Mouse (Mus musculus): ENCODE results near the gene Gmnn.

Gene Gmnn

GRCm38 (mm10) chr13:24761083-24761402 is 680 bp downstream of the Gmnn start:
- DNase-seq (ENCODE audit: low spot score in 2 of 2), result no peak

- DNase-seq (ENCODE audit: low spot score in 2 of 2), result no peak
Measured at GRCm38 (mm10) chr13:24760351-24760870, 1.3 kb downstream of the Gmnn start.

GRCm38 (mm10) chr13:24759451-24759850 is 2.3 kb downstream of the Gmnn start:
- DNase-seq (ENCODE audit: low spot score in 2 of 2), result no peak

- DNase-seq (ENCODE audit: low spot score in 2 of 2), result no peak
Measured at GRCm38 (mm10) chr13:24757820-24758564, 3.7 kb downstream of the Gmnn start.

- no peak for DNase-seq (ENCODE audit: low spot score in 2 of 2)
Measured at GRCm38 (mm10) chr13:24756756-24757155, 5.0 kb downstream of the Gmnn start.

- DNase-seq (ENCODE audit: low spot score in 2 of 2), result no peak
Measured at GRCm38 (mm10) chr13:24751396-24751795, 10.3 kb downstream of the Gmnn start.

- DNase-seq (ENCODE audit: low spot score in 2 of 2), result no peak
Measured at GRCm38 (mm10) chr13:24750807-24751206, 10.9 kb downstream of the Gmnn start.

- DNase-seq (ENCODE audit: low spot score in 2 of 2), result no peak
Measured at GRCm38 (mm10) chr13:24747823-24748222, 13.9 kb downstream of the Gmnn start.

- no peak for DNase-seq (ENCODE audit: low spot score in 2 of 2)
Measured at GRCm38 (mm10) chr13:24741028-24741427, 20.7 kb downstream of the Gmnn start, which contains the start of gene Armh2. Gene Armh2 (plus strand): TSS chr13:24741232.

- DNase-seq (ENCODE audit: low spot score in 2 of 2), result no peak
Measured at GRCm38 (mm10) chr13:24735608-24736131, 26.1 kb downstream of the Gmnn start.

GRCm38 (mm10) chr13:24734502-24734901 is 27.2 kb downstream of the Gmnn start:
- no peak for DNase-seq (ENCODE audit: low spot score in 2 of 2)

- DNase-seq (ENCODE audit: low spot score in 2 of 2), result no peak
Measured at GRCm38 (mm10) chr13:24729128-24729527, 32.6 kb downstream of the Gmnn start.

GRCm38 (mm10) chr13:24724395-24724759 is 37.3 kb downstream of the Gmnn start:
- no peak for DNase-seq (ENCODE audit: low spot score in 2 of 2)

GRCm38 (mm10) chr13:24723699-24724394 is 37.9 kb downstream of the Gmnn start:
- no peak for DNase-seq (ENCODE audit: low spot score in 2 of 2)

GRCm38 (mm10) chr13:24721502-24721901 is 40.2 kb downstream of the Gmnn start:
- DNase-seq (ENCODE audit: low spot score in 2 of 2), result no peak

- no peak for DNase-seq (ENCODE audit: low spot score in 2 of 2)
Measured at GRCm38 (mm10) chr13:24717677-24718076, 44.0 kb downstream of the Gmnn start.

- no peak for DNase-seq (ENCODE audit: low spot score in 2 of 2)
Measured at GRCm38 (mm10) chr13:24716441-24716840, 45.3 kb downstream of the Gmnn start.

GRCm38 (mm10) chr13:24715601-24716000 is 46.1 kb downstream of the Gmnn start:
- no peak for DNase-seq (ENCODE audit: low spot score in 2 of 2)

GRCm38 (mm10) chr13:24714360-24714885 is 47.3 kb downstream of the Gmnn start:
- no peak for DNase-seq (ENCODE audit: low spot score in 2 of 2)

GRCm38 (mm10) chr13:24713434-24714000 is 48.2 kb downstream of the Gmnn start:
- peak; percentile 90 to 92 for DNase-seq (ENCODE audit: low spot score in 2 of 2)

GRCm38 (mm10) chr13:24712581-24713130 is 49.1 kb downstream of the Gmnn start:
- no peak for DNase-seq (ENCODE audit: low spot score in 2 of 2)

GRCm38 (mm10) chr13:24710968-24711367 is 50.8 kb downstream of the Gmnn start:
- DNase-seq (ENCODE audit: low spot score in 2 of 2), result no peak

Measured in right cerebral cortex, postnatal 10 days (tissue).